Mouse (Mus musculus): ENCODE measurements around the gene Ninj1. TPM values are rescaled to one million over a fixed set of nuclear protein-coding genes. Genes with fewer than 3 reads are reported as not detected.

The Ninj1 gene
- 100 to 1,000 TPM in 1 of 2 experiments, 10 to 100 TPM in 1; 97.4 to 107 TPM for polyA plus RNA-seq (2012; fragmentation: generic; extraction: Trizol)

GRCm38 (mm10) chr13:49187288-49188218 is at the start of gene Ninj1:
Gene Ninj1, plus strand, starts transcription at chr13:49187485.

GRCm38 (mm10) chr13:49147858-49148226 is 39.4 kb upstream of the Ninj1 start, which contains the start of gene Wnk2:
Gene Wnk2, minus strand, starts transcription at chr13:49148014.

GRCm38 (mm10) chr13:49215504-49216219 is 28.4 kb downstream of the Ninj1 start, which contains the start of gene Card19:
Gene Card19, minus strand, starts transcription at chr13:49216037.

Other genes starting within 250 kb of the Ninj1 start
- 10 to 100 TPM in 1 of 2 experiments, 1 to 10 TPM in 1; 9.1 to 49.8 TPM for gene Fam120a, start 219.5 kb upstream of the Ninj1 start, polyA plus RNA-seq (2012; fragmentation: generic; extraction: Trizol)
- gene Wnk2, start 39.5 kb upstream of the Ninj1 start, polyA plus RNA-seq (2012; fragmentation: generic; extraction: Trizol) = under 1 TPM in 1 of 2 experiments, not detected in 1; 0.01 TPM
- 100 to 1,000 TPM in 1 of 2 experiments, 10 to 100 TPM in 1; 84.7 to 126 TPM for gene Card19, start 28.6 kb downstream of the Ninj1 start, polyA plus RNA-seq (2012; fragmentation: generic; extraction: Trizol)
- not detected for gene Susd3, start 61.2 kb downstream of the Ninj1 start, polyA plus RNA-seq (2012; fragmentation: generic; extraction: Trizol)
- gene Fgd3, start 132.8 kb downstream of the Ninj1 start, polyA plus RNA-seq (2012; fragmentation: generic; extraction: Trizol) = 1 to 10 TPM; 2.8 to 4.8 TPM
- gene Bicd2, start 154.1 kb downstream of the Ninj1 start, polyA plus RNA-seq (2012; fragmentation: generic; extraction: Trizol) = 10 to 100 TPM in 1 of 2 experiments, 1 to 10 TPM in 1; 3.5 to 18.4 TPM
- 1 to 10 TPM in 1 of 2 experiments, under 1 TPM in 1; 0.75 to 3.3 TPM for gene Ippk, start 233.8 kb downstream of the Ninj1 start, polyA plus RNA-seq (2012; fragmentation: generic; extraction: Trizol)

All from C3H10T1/2 (cell line).